Mouse (Mus musculus): ENCODE data around the gene Scml4.

Gene Scml4

GRCm38 (mm10) chr10:42950252-42950751 lies 90.1 kb downstream of the Scml4 start:
- TF ChIP-seq POU5F1 (IDR thresholded peaks at IDR 0.05; ENCODE audit: borderline replicate concordance, low read length) (no peak), NANOG (IDR thresholded peaks at IDR 0.05; ENCODE audit: borderline replicate concordance, low read length) (no peak), CTCF (conservative IDR thresholded peaks at IDR 0.05; ENCODE audit: low read length) (no peak)
- H3K4me3 ChIP-seq (replicated peaks; ENCODE audit: low read length), result peak overlapping the region; percentile 46; the same call in 1 of the 2 replicates
- H3K4me1 ChIP-seq (replicated peaks; ENCODE audit: low read depth, low read length), result peaks cover 69% of the 10 kb centered on the region
- peaks cover 21% of the 10 kb centered on the region for H3K27me3 ChIP-seq (ENCODE audit: insufficient read depth, low read length)
- no peaks in the 10 kb centered on the region for H3K36me3 ChIP-seq (ENCODE audit: insufficient read depth, low read length)
- no peaks in the 10 kb centered on the region for H3K9me3 ChIP-seq (ENCODE audit: low read length)

- H3K27me3 ChIP-seq (ENCODE audit: insufficient read depth, low read length), result peaks cover 32% of the 10 kb centered on the region
- H3K4me3 ChIP-seq (replicated peaks; ENCODE audit: low read length), result no peak overlapping the region
- H3K36me3 ChIP-seq (ENCODE audit: insufficient read depth, low read length), result no peaks in the 10 kb centered on the region
- TF ChIP-seq CTCF (conservative IDR thresholded peaks at IDR 0.05; ENCODE audit: low read length), result no peak
- TF ChIP-seq NANOG (IDR thresholded peaks at IDR 0.05; ENCODE audit: borderline replicate concordance, low read length), result no peak
- no peak for TF ChIP-seq POU5F1 (IDR thresholded peaks at IDR 0.05; ENCODE audit: borderline replicate concordance, low read length)
- H3K9me3 ChIP-seq (ENCODE audit: low read length), result no peaks in the 10 kb centered on the region
- H3K4me1 ChIP-seq (replicated peaks; ENCODE audit: low read depth, low read length), result peaks cover 59% of the 10 kb centered on the region
These were observed 91.2 kb downstream of the Scml4 start for GRCm38 (mm10) chr10:42951078-42952045.

DNA sequence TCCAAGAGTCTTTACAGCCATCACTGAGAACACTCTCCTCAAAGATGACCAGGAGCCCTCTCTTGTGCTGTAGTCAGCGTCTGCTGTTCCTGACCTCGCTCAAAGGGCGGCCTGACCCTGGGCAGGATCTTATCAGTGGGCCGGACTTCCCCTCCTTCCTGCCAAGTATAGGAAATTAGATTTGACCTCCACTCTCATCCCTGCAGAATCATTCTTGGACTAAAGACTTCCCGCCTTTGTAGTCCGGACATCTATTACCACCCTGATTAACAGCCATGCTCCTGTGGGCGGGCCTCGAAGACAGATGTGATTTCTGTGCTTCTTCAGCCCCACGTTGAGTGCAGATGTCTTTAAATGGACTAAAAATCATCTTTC lies 91.9 kb downstream of the Scml4 start:
- Histone ChIP-seq H3K9me3 (ENCODE audit: low read length) (no peaks in the 10 kb centered on the region), H3K4me1 (replicated peaks; ENCODE audit: low read depth, low read length) (peaks cover 52% of the 10 kb centered on the region), H3K36me3 (ENCODE audit: insufficient read depth, low read length) (no peaks in the 10 kb centered on the region), H3K4me3 (replicated peaks; ENCODE audit: low read length) (no peak overlapping the region), H3K27me3 (ENCODE audit: insufficient read depth, low read length) (peaks cover 37% of the 10 kb centered on the region)
- TF ChIP-seq POU5F1 (IDR thresholded peaks at IDR 0.05; ENCODE audit: borderline replicate concordance, low read length) (no peak), CTCF (conservative IDR thresholded peaks at IDR 0.05; ENCODE audit: low read length) (no peak), NANOG (IDR thresholded peaks at IDR 0.05; ENCODE audit: borderline replicate concordance, low read length) (no peak)

DNA sequence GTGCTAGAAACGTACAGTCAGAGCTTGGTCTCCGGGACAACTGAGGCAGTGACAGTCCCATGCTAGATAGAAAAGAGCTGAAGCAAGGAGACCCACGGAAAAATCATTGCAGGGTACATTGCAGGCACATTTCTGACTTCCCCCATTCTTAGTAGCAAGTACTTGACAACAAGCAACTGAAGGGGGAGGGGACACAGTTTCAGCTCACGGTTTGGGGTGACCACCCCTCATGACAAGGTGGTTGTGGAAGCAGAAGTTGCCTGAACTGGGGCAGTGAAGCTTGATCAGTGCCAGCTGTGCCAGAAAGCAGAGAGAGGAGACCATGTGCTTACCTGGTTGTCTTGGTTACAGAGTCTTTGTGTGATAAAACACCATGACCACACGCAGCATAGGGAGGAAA lies 93.4 kb downstream of the Scml4 start:
- TF ChIP-seq NANOG (IDR thresholded peaks at IDR 0.05; ENCODE audit: borderline replicate concordance, low read length), result no peak
- TF ChIP-seq POU5F1 (IDR thresholded peaks at IDR 0.05; ENCODE audit: borderline replicate concordance, low read length), result no peak
- TF ChIP-seq CTCF (conservative IDR thresholded peaks at IDR 0.05; ENCODE audit: low read length), result no peak
- Histone ChIP-seq H3K4me1 (replicated peaks; ENCODE audit: low read depth, low read length) (peaks cover 50% of the 10 kb centered on the region), H3K4me3 (replicated peaks; ENCODE audit: low read length) (no peak overlapping the region), H3K36me3 (ENCODE audit: insufficient read depth, low read length) (no peaks in the 10 kb centered on the region), H3K9me3 (ENCODE audit: low read length) (no peaks in the 10 kb centered on the region), H3K27me3 (ENCODE audit: insufficient read depth, low read length) (peaks cover 48% of the 10 kb centered on the region)

GRCm38 (mm10) chr10:42955205-42955604 lies 95.0 kb downstream of the Scml4 start:
- Histone ChIP-seq H3K27me3 (ENCODE audit: insufficient read depth, low read length) (peaks cover 48% of the 10 kb centered on the region), H3K4me1 (replicated peaks; ENCODE audit: low read depth, low read length) (peaks cover 44% of the 10 kb centered on the region), H3K9me3 (ENCODE audit: low read length) (no peaks in the 10 kb centered on the region), H3K36me3 (ENCODE audit: insufficient read depth, low read length) (no peaks in the 10 kb centered on the region), H3K4me3 (replicated peaks; ENCODE audit: low read length) (no peak overlapping the region)
- TF ChIP-seq CTCF (conservative IDR thresholded peaks at IDR 0.05; ENCODE audit: low read length) (no peak), NANOG (IDR thresholded peaks at IDR 0.05; ENCODE audit: borderline replicate concordance, low read length) (no peak), POU5F1 (IDR thresholded peaks at IDR 0.05; ENCODE audit: borderline replicate concordance, low read length) (no peak)

DNA sequence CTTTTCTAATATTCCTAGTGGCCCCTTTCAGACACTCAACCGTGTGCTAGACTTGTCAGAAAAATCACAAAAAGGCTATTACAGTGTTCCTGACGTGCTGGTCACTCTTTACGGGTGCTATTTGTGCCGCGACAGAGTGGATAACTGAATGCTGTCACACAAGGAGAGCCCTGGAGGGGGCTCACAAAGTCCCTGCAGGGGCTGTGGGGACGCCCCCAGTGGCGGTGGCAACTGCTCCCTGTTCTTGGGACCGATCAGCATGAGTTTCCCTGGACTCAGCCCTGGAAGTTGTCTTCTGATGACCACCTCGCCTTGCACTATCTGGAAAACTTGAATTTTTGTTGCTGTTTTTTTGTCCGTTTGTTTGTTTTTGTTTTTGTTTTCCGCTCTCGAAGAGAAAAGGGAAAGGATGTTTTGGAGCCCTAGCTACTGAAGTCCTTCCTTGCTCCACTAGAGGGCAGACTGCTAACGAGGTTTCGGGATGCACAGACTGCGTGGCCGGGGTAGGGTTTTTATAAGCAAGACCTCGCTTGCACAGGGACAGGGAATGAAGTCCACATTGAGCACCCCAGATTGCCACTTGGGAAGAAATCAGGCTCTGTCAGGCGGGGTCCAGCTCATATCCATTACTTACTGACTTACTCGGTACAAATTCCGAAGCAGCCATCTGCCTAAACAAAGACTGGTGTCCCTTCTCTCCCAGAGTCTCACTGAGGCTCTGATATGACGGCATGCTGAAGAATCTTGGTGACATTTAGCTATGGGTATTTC lies 97.9 kb downstream of the Scml4 start:
- TF ChIP-seq NANOG (IDR thresholded peaks at IDR 0.05; ENCODE audit: borderline replicate concordance, low read length) (no peak), CTCF (conservative IDR thresholded peaks at IDR 0.05; ENCODE audit: low read length) (peak; percentile 76)
- Histone ChIP-seq H3K4me3 (replicated peaks; ENCODE audit: low read length) (0 out of 2 replicates have a peak overlapping the region, but pooled peaks have one; percentile 39), H3K36me3 (ENCODE audit: insufficient read depth, low read length) (no peaks in the 10 kb centered on the region), H3K27me3 (ENCODE audit: insufficient read depth, low read length) (peaks cover 43% of the 10 kb centered on the region), H3K9me3 (ENCODE audit: low read length) (no peaks in the 10 kb centered on the region), H3K4me1 (replicated peaks; ENCODE audit: low read depth, low read length) (peaks cover 38% of the 10 kb centered on the region)

DNA sequence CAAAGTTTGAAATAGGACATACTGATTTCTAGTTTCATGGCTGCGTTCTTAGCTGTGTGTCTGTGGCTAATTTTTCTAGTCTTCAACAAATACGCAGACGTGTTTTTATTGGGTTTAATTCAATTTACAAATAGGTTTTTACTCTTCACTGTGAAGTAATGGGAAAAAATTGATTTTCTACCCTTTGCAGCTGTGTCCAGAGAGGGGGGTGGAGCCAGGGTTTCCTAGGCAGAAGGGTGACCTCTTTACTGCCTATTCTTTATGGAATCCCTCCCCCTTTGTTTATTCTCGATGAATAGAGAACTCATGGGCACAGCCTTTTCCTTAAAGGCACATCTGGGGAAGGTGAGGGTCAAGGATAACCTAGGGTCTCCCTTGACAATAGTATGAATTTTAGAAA lies 98.5 kb downstream of the Scml4 start:
- no peak for TF ChIP-seq NANOG (IDR thresholded peaks at IDR 0.05; ENCODE audit: borderline replicate concordance, low read length)
- no peak for TF ChIP-seq POU5F1 (IDR thresholded peaks at IDR 0.05; ENCODE audit: borderline replicate concordance, low read length)
- no peak for TF ChIP-seq CTCF (conservative IDR thresholded peaks at IDR 0.05; ENCODE audit: low read length)
- H3K4me3 ChIP-seq (replicated peaks; ENCODE audit: low read length), result no peak overlapping the region
- H3K9me3 ChIP-seq (ENCODE audit: low read length), result no peaks in the 10 kb centered on the region
- H3K27me3 ChIP-seq (ENCODE audit: insufficient read depth, low read length), result peaks cover 37% of the 10 kb centered on the region
- H3K36me3 ChIP-seq (ENCODE audit: insufficient read depth, low read length), result no peaks in the 10 kb centered on the region
- H3K4me1 ChIP-seq (replicated peaks; ENCODE audit: low read depth, low read length), result peaks cover 43% of the 10 kb centered on the region

GRCm38 (mm10) chr10:42961771-42962170 lies 101.6 kb downstream of the Scml4 start:
- Histone ChIP-seq H3K27me3 (ENCODE audit: insufficient read depth, low read length) (peaks cover 16% of the 10 kb centered on the region), H3K4me1 (replicated peaks; ENCODE audit: low read depth, low read length) (peaks cover 44% of the 10 kb centered on the region), H3K9me3 (ENCODE audit: low read length) (no peaks in the 10 kb centered on the region), H3K36me3 (ENCODE audit: insufficient read depth, low read length) (no peaks in the 10 kb centered on the region), H3K4me3 (replicated peaks; ENCODE audit: low read length) (no peak overlapping the region)
- TF ChIP-seq CTCF (conservative IDR thresholded peaks at IDR 0.05; ENCODE audit: low read length) (no peak), NANOG (IDR thresholded peaks at IDR 0.05; ENCODE audit: borderline replicate concordance, low read length) (no peak), POU5F1 (IDR thresholded peaks at IDR 0.05; ENCODE audit: borderline replicate concordance, low read length) (no peak)

All from E14TG2a.4 (cell line).